Mouse (Mus musculus): ENCODE data around the gene Slc31a2.

DNA sequence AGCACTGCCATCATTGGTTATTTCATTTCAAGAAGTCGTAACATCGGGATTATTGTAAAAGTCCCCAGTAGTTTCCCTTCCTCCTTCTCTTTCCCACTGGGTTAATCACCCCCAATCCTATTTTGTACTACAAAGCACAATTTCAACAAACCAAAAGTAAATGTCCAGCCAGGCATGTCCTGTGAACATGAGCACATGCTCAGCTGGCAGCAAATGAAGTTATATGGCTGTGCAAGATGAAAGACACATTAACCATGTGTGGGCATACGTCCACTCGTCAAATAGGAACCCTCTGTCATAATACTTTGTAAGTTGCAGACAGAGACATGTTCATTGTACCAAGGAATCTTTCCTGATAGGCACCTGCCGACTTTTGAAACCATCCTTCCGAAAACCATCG, 20.6 kb downstream of the Slc31a2 start:
- TF ChIP-seq POLR2A (IDR thresholded peaks at IDR 0.05; ENCODE audit: insufficient read depth, low read length) = no peak
- no peak for TF ChIP-seq CTCF (IDR thresholded peaks at IDR 0.05; ENCODE audit: low read depth, low read length)

Data from ES-Bruce4 (cell line).